Mouse (Mus musculus) spleen, adult 2 months (tissue): ENCODE results near the gene Fam129c.

Experiments
- CTCF ChIP-seq: fragments of 200-500 bp; IDR thresholded peaks from 2 replicates; pipeline ENCODE4 v1.5.1; 2011; ENCODE audit warnings: mild to moderate bottlenecking, inconsistent platforms; ENCODE audit not compliant: insufficient read depth, insufficient read length, insufficient replicate concordance; ENCODE audit errors: extremely low read depth
- POLR2A ChIP-seq: fragments of 200-500 bp; IDR thresholded peaks from 2 replicates; pipeline ENCODE4 v1.6.1; 2011; ENCODE audit warnings: low read depth, low read length, inconsistent platforms

GRCm38 (mm10) chr8:71570291-71570954 is 27.0 kb upstream of the Fam129c start:
- TF ChIP-seq CTCF: no peak
- TF ChIP-seq POLR2A: no peak
